Mouse (Mus musculus) CH12.LX (cell line): ENCODE measurements around the gene Dhx15. TPM values are rescaled to one million over a fixed set of nuclear protein-coding genes. Genes with fewer than 3 reads are reported as not detected.
A peak's percentile ranks its signal among the peaks of the same experiment; 100 is the strongest.

ENCODE experiments used
- DNase-seq: peaks from one replicate; pipeline ENCODE4 v3.0.0-alpha.2; 2013; ENCODE audit errors: extremely low read depth
- H3K27ac ChIP-seq: 2 replicates; pipeline ENCODE4 v1.5.1; 2012; ENCODE audit warnings: low read depth, mild to moderate bottlenecking, control low read depth, moderate library complexity; ENCODE audit not compliant: insufficient read depth
- H3K27me3 ChIP-seq: replicated peaks from 2 replicates; pipeline ENCODE3; 2012; ENCODE audit warnings: inconsistent platforms
- H3K36me3 ChIP-seq, 2 experiments: replicated peaks in 1 of 2; 2 replicates each; pipeline versions ENCODE3 to v1.6.1; 2012; ENCODE audit warnings: inconsistent platforms in 1 of 2, low read length in 1 of 2, mild to moderate bottlenecking in 1 of 2, mixed read lengths in 1 of 2, moderate library complexity in 1 of 2; ENCODE audit not compliant: control insufficient read depth in 1 of 2, insufficient read depth in 1 of 2
- H3K4me1 ChIP-seq, 2 experiments: 2 replicates each; pipeline ENCODE4 v1.6.1; 2012; ENCODE audit warnings: inconsistent platforms in 1 of 2, moderate library complexity in 1 of 2; ENCODE audit not compliant: insufficient read depth in 2 of 2, control insufficient read depth in 1 of 2
- H3K4me2 ChIP-seq: 2 replicates; pipeline ENCODE4 v1.6.1; 2012; ENCODE audit warnings: low read depth, mild to moderate bottlenecking, control low read depth; ENCODE audit not compliant: poor library complexity, insufficient read depth, severe bottlenecking
- H3K4me3 ChIP-seq, 3 experiments: fragments of 150-350 bp in 1 of 3; sonication (generic) in 1 of 3; replicated peaks in 1 of 3; 2 replicates each; pipeline versions ENCODE3 to v1.5.1; 2011 to 2012; ENCODE audit warnings: low read depth in 2 of 3, low read length in 2 of 3, mild to moderate bottlenecking in 2 of 3, moderate library complexity in 2 of 3, control low read depth in 1 of 3, improper control_type of control experiment in 1 of 3, inconsistent platforms in 1 of 3, mixed read lengths in 1 of 3; ENCODE audit not compliant: poor library complexity in 1 of 3
- H3K79me2 ChIP-seq: replicated peaks from 2 replicates; pipeline ENCODE4 v1.6.1; 2012; ENCODE audit warnings: mild to moderate bottlenecking, moderate library complexity; ENCODE audit not compliant: control insufficient read depth, poor library complexity, insufficient read depth, severe bottlenecking; ENCODE audit errors: extremely low read depth
- H3K9ac ChIP-seq: 2 replicates; pipeline ENCODE4 v1.6.1; 2012; ENCODE audit warnings: low read depth, mild to moderate bottlenecking, control low read depth, moderate library complexity; ENCODE audit not compliant: insufficient read depth
- H3K9me3 ChIP-seq: replicated peaks from 2 replicates; pipeline ENCODE3; 2012; ENCODE audit warnings: low read length, inconsistent platforms, mixed read lengths
- BHLHE40 ChIP-seq: IDR thresholded peaks from 2 replicates; pipeline ENCODE4 v1.6.1; 2011; ENCODE audit warnings: mild to moderate bottlenecking, low read depth, low read length, improper control_type of control experiment
- CHD2 ChIP-seq: IDR thresholded peaks from 2 replicates; pipeline ENCODE4 v1.6.1; 2011; ENCODE audit warnings: low read length, improper control_type of control experiment
- CTCF ChIP-seq, 2 experiments: IDR thresholded peaks in 1 of 2; conservative IDR thresholded peaks in 1 of 2; 2 replicates each; pipeline ENCODE4 v1.5.1; 2011 to 2012; ENCODE audit warnings: low read depth in 2 of 2, low read length in 2 of 2, improper control_type of control experiment in 1 of 2, inconsistent platforms in 1 of 2, mild to moderate bottlenecking in 1 of 2, moderate library complexity in 1 of 2
- E2F4 ChIP-seq: IDR thresholded peaks from 2 replicates; pipeline ENCODE4 v1.6.1; 2011; ENCODE audit warnings: low read depth, low read length, improper control_type of control experiment; ENCODE audit not compliant: insufficient replicate concordance
- ELF1 ChIP-seq: IDR thresholded peaks from 2 replicates; pipeline ENCODE4 v1.6.1; 2014; ENCODE audit warnings: low read depth, mild to moderate bottlenecking, inconsistent platforms, low read length, improper control_type of control experiment
- EP300 ChIP-seq: IDR thresholded peaks from 2 replicates; pipeline ENCODE4 v1.6.1; 2011; ENCODE audit warnings: low read length, improper control_type of control experiment
- ETS1 ChIP-seq: conservative IDR thresholded peaks from 2 replicates; pipeline ENCODE4 v1.6.1; 2012; ENCODE audit warnings: low read depth, mild to moderate bottlenecking, inconsistent platforms, low read length, improper control_type of control experiment, moderate library complexity
- GABPA ChIP-seq: IDR thresholded peaks from 2 replicates; pipeline ENCODE4 v1.6.1; 2012; ENCODE audit warnings: low read depth, low read length, improper control_type of control experiment, inconsistent platforms; ENCODE audit not compliant: insufficient replicate concordance
- IRF4 ChIP-seq: IDR thresholded peaks from 2 replicates; pipeline ENCODE4 v1.6.1; 2014; ENCODE audit warnings: low read depth, mild to moderate bottlenecking, inconsistent platforms, low read length, improper control_type of control experiment
- JUN ChIP-seq: IDR thresholded peaks from 2 replicates; pipeline ENCODE4 v1.6.1; 2011; ENCODE audit warnings: low read depth, mild to moderate bottlenecking, low read length, improper control_type of control experiment, moderate library complexity; ENCODE audit not compliant: insufficient read depth
- JUND ChIP-seq: conservative IDR thresholded peaks from 2 replicates; pipeline ENCODE4 v1.6.1; 2011; ENCODE audit warnings: low read depth, low read length, improper control_type of control experiment
- MAFK ChIP-seq: IDR thresholded peaks from 2 replicates; pipeline ENCODE4 v1.6.1; 2011; ENCODE audit warnings: low read length, improper control_type of control experiment; ENCODE audit not compliant: insufficient replicate concordance
- MAX ChIP-seq: IDR thresholded peaks from 2 replicates; pipeline ENCODE4 v1.6.1; 2011; ENCODE audit warnings: low read length, improper control_type of control experiment
- MAZ ChIP-seq: IDR thresholded peaks from 2 replicates; pipeline ENCODE4 v1.6.1; 2012; ENCODE audit warnings: low read depth, mild to moderate bottlenecking, inconsistent platforms, low read length, improper control_type of control experiment, moderate library complexity
- MXI1 ChIP-seq: IDR thresholded peaks from 2 replicates; pipeline ENCODE4 v1.6.1; 2011; ENCODE audit warnings: mild to moderate bottlenecking, low read depth, low read length, improper control_type of control experiment
- NELFE ChIP-seq: IDR thresholded peaks from 2 replicates; pipeline ENCODE4 v1.6.1; 2011; ENCODE audit warnings: low read depth, low read length, improper control_type of control experiment
- NRF1 ChIP-seq: IDR thresholded peaks from 2 replicates; pipeline ENCODE4 v1.6.1; 2014; ENCODE audit warnings: low read depth, mild to moderate bottlenecking, inconsistent platforms, low read length, improper control_type of control experiment, moderate library complexity
- PAX5 ChIP-seq: IDR thresholded peaks from 2 replicates; pipeline ENCODE4 v1.6.1; 2012; ENCODE audit warnings: low read length, inconsistent platforms, mixed read lengths
- POLR2A ChIP-seq: IDR thresholded peaks from 2 replicates; pipeline ENCODE4 v1.6.1; 2011; ENCODE audit warnings: low read depth, mild to moderate bottlenecking, improper control_type of control experiment, low read length
- POLR2AphosphoS2 ChIP-seq: IDR thresholded peaks from 2 replicates; pipeline ENCODE4 v1.6.1; 2011; ENCODE audit warnings: low read depth, low read length, improper control_type of control experiment
- RCOR1 ChIP-seq: conservative IDR thresholded peaks from 2 replicates; pipeline ENCODE4 v1.6.1; 2012; ENCODE audit warnings: low read depth, mild to moderate bottlenecking, inconsistent platforms, low read length, improper control_type of control experiment
- SMC3 ChIP-seq: IDR thresholded peaks from 2 replicates; pipeline ENCODE4 v1.6.1; 2011; ENCODE audit warnings: low read depth, low read length, improper control_type of control experiment
- TCF12 ChIP-seq: IDR thresholded peaks from 2 replicates; pipeline ENCODE4 v1.6.1; 2014; ENCODE audit warnings: low read depth, mild to moderate bottlenecking, inconsistent platforms, low read length, improper control_type of control experiment
- UBTF ChIP-seq: IDR thresholded peaks from 2 replicates; pipeline ENCODE4 v1.6.1; 2012; ENCODE audit warnings: low read depth, mild to moderate bottlenecking, inconsistent platforms, low read length, improper control_type of control experiment, moderate library complexity
- USF1 ChIP-seq: IDR thresholded peaks from 2 replicates; pipeline ENCODE4 v1.6.1; 2014; ENCODE audit warnings: low read depth, mild to moderate bottlenecking, inconsistent platforms, low read length, improper control_type of control experiment
- ZKSCAN1 ChIP-seq: IDR thresholded peaks from 2 replicates; pipeline ENCODE4 v1.6.1; 2012; ENCODE audit warnings: low read depth, inconsistent platforms, low read length, improper control_type of control experiment, borderline replicate concordance
- ZMIZ1 ChIP-seq: IDR thresholded peaks from 2 replicates; pipeline ENCODE4 v1.6.1; 2012; ENCODE audit warnings: low read depth, mild to moderate bottlenecking, inconsistent platforms, low read length, improper control_type of control experiment
- ZNF384 ChIP-seq: IDR thresholded peaks from 2 replicates; pipeline ENCODE4 v1.6.1; 2012; ENCODE audit warnings: low read depth, low read length, improper control_type of control experiment, inconsistent platforms
- dilution Hi-C: fragments of 300-500 bp; cut with MboI; formaldehyde crosslinking; loops from 2 replicates; pipeline ENCODE4 v1.14.3; 2020; ENCODE audit warnings: low sequenced_read_pairs; ENCODE audit not compliant: extremely low pct_unique_long_range_greater_than_20kb, extremely low pct_ligation_motif_present
- in situ Hi-C: fragments of 300-500 bp; cut with MboI; formaldehyde crosslinking; loops from 3 replicates; pipeline ENCODE4 v1.14.3; 2019; ENCODE audit warnings: low sequenced_read_pairs, low pct_ligation_motif_present, low pct_unique_long_range_greater_than_20kb, mixed read lengths
- polyA plus RNA-seq: library from polyadenylated mRNA; unstranded; fragments of >175 nt; gene quantifications from 2 replicates; pipeline ENCODE4 v1.2.1, GENCODE M21; 2012; ENCODE audit warnings: low read depth; ENCODE audit not compliant: insufficient read length
- total RNA-seq, 2 experiments: library from RNA; depleted of rRNA; stranded (reverse); fragments of 300-350 nt in 1 of 2; fragments of >200 nt in 1 of 2; gene quantifications; 2 replicates each; pipeline ENCODE4 v1.2.3; 2012 to 2014

Gene Dhx15
- total and polyA plus RNA-seq, 3 experiments = 101 to 355 (median 287) TPM

- dilution Hi-C loops = no loop called here
- no peaks in the 10 kb centered on the region for H3K27me3 ChIP-seq
- DNase-seq = no peak
- no peak overlapping the region for H3K4me2 ChIP-seq
- H3K4me3 ChIP-seq = no peak overlapping the region
- no peak overlapping the region for H3K9ac ChIP-seq
- H3K27ac ChIP-seq = no peak overlapping the region
- H3K79me2 ChIP-seq = peaks cover 8% of the 10 kb centered on the region; the same call in 1 of the 2 replicates
- no peak for TF ChIP-seq ETS1
- TF ChIP-seq MAFK = no peak
- no peak for TF ChIP-seq ZMIZ1
- TF ChIP-seq EP300 = no peak
- no peak for TF ChIP-seq ZNF384
- TF ChIP-seq CTCF (conservative IDR thresholded peaks at IDR 0.05 in 1 of 2, IDR thresholded peaks at IDR 0.05 in 1 of 2; ENCODE audit: low read depth in 2 of 2, low read length in 2 of 2) = no peak
- TF ChIP-seq CHD2 = no peak
- no peak for TF ChIP-seq TCF12
- TF ChIP-seq JUN = no peak
- TF ChIP-seq ZKSCAN1 = no peak
- TF ChIP-seq ELF1 = no peak
- no peak for TF ChIP-seq PAX5
- no peak; the same call in 1 of the 2 replicates for TF ChIP-seq POLR2A
- no peak for TF ChIP-seq MXI1
- TF ChIP-seq E2F4 = no peak
- TF ChIP-seq UBTF = no peak
- no peak for TF ChIP-seq MAZ
- peaks cover 36 to 80% of the 10 kb centered on the region in 2 experiments for H3K36me3 ChIP-seq
- no peaks in the 10 kb centered on the region for H3K9me3 ChIP-seq
- in situ Hi-C loops = no loop called here
- H3K4me1 ChIP-seq = peaks cover 3 to 18% of the 10 kb centered on the region in 2 experiments; a peak in 3 of 4 replicates
Observed at GRCm38 (mm10) chr5:52145684-52146083, 44.6 kb downstream of the Dhx15 start.

- dilution Hi-C loops (no loop called here), in situ Hi-C loops (no loop called here)
- no peak overlapping the region for H3K27ac ChIP-seq
- no peak overlapping the region for H3K4me3 ChIP-seq
- H3K4me1 ChIP-seq = peaks cover 3 to 36% of the 10 kb centered on the region in 2 experiments; a peak in 3 of 4 replicates
- peaks cover 5% of the 10 kb centered on the region; the same call in 1 of the 2 replicates for H3K79me2 ChIP-seq
- no peak overlapping the region for H3K4me2 ChIP-seq
- DNase-seq = peak; percentile 40
- H3K27me3 ChIP-seq = no peaks in the 10 kb centered on the region
- H3K9ac ChIP-seq = no peak overlapping the region
- H3K36me3 ChIP-seq = peaks cover 36 to 84% of the 10 kb centered on the region in 2 experiments
- H3K9me3 ChIP-seq = no peaks in the 10 kb centered on the region
- no peak for TF ChIP-seq RCOR1
- no peak for TF ChIP-seq NRF1
- TF ChIP-seq USF1 = no peak
- TF ChIP-seq POLR2A = no peak
- no peak for TF ChIP-seq ETS1
- TF ChIP-seq UBTF = no peak
- no peak for TF ChIP-seq JUND
- no peak for TF ChIP-seq MAX
- TF ChIP-seq IRF4 = no peak
- no peak for TF ChIP-seq NELFE
- no peak for TF ChIP-seq ZKSCAN1
- no peak for TF ChIP-seq EP300
- no peak for TF ChIP-seq BHLHE40
- no peak for TF ChIP-seq CTCF (conservative IDR thresholded peaks at IDR 0.05 in 1 of 2, IDR thresholded peaks at IDR 0.05 in 1 of 2; ENCODE audit: low read depth in 2 of 2, low read length in 2 of 2)
- TF ChIP-seq SMC3 = no peak
- no peak for TF ChIP-seq E2F4
- no peak for TF ChIP-seq GABPA
- TF ChIP-seq POLR2AphosphoS2 = no peak
- TF ChIP-seq, all 38 proteins: peak for 0
Observed at GRCm38 (mm10) chr5:52141936-52142335, 48.4 kb downstream of the Dhx15 start.
